Mouse (Mus musculus) lung, embryonic 14.5 days (tissue): ENCODE data around the gene Zcchc8. TPM values are rescaled to one million over a fixed set of nuclear protein-coding genes. Genes with fewer than 3 reads are reported as not detected.

Experiments used
- ATAC-seq: fragments of 200-750 bp; cut with Nextera tagmentation; 2 replicates; pipeline ENCODE4 v1.8.0; 2017; ENCODE audit warnings: mild to moderate bottlenecking, moderate TSS enrichment, moderate library complexity; ENCODE audit not compliant: insufficient read depth
- DNase-seq: peaks from one replicate; pipeline ENCODE4 v3.0.0-alpha.2; 2015
- H3K27ac ChIP-seq: fragments of 300-500 bp; sonication (generic); 2 replicates; pipeline ENCODE4 v1.5.1; 2014; ENCODE audit warnings: low read depth, mild to moderate bottlenecking, moderate library complexity
- H3K27me3 ChIP-seq: fragments of 300-500 bp; sonication (generic); 2 replicates; pipeline ENCODE4 v1.6.1; 2014; ENCODE audit warnings: low read length, control low read depth; ENCODE audit not compliant: insufficient read depth
- H3K36me3 ChIP-seq: fragments of 300-500 bp; sonication (generic); 2 replicates; pipeline ENCODE4 v1.6.1; 2014; ENCODE audit warnings: control low read depth; ENCODE audit not compliant: insufficient read depth
- H3K4me1 ChIP-seq: fragments of 300-500 bp; sonication (generic); 2 replicates; pipeline ENCODE4 v1.6.1; 2014; ENCODE audit warnings: antibody characterized with exemption, control low read depth; ENCODE audit not compliant: insufficient read depth
- H3K4me2 ChIP-seq: fragments of 300-500 bp; sonication (generic); 2 replicates; pipeline ENCODE4 v1.6.1; 2014; ENCODE audit warnings: mild to moderate bottlenecking
- H3K4me3 ChIP-seq: fragments of 300-500 bp; sonication (generic); 2 replicates; pipeline ENCODE4 v1.5.1; 2014; ENCODE audit warnings: low read depth, low read length
- H3K9ac ChIP-seq: fragments of 300-500 bp; sonication (generic); 2 replicates; pipeline ENCODE4 v1.6.1; 2014
- H3K9me3 ChIP-seq: fragments of 300-500 bp; sonication (generic); 2 replicates; pipeline ENCODE4 v1.6.1; 2016; ENCODE audit warnings: low read depth, low read length, control low read depth
- CTCF ChIP-seq: IDR thresholded peaks from 2 replicates; pipeline ENCODE4 v1.5.1; 2016; ENCODE audit warnings: antibody characterized with exemption, low read depth
- WGBS: fragments of 180-500 bp; shearing (Covaris S2); extraction: QIAGEN DNeasy Blood & Tissue Kit; methylation state at CpG from one replicate; pipeline ENCODE4 v1.1.7; 2014; 5-methylcytosine and 5-hydroxymethylcytosine counted together
- polyA plus RNA-seq: library from polyadenylated mRNA; unstranded; fragments of >200 nt; fragmentation: Nextera tagmentation; extraction: Ambion mirVana; gene quantifications from 2 replicates; pipeline ENCODE4 v1.2.1, GENCODE M21; 2014

The Zcchc8 gene
- polyA plus RNA-seq, 1 experiment from 2014 or later, result 92.0 TPM

DNA sequence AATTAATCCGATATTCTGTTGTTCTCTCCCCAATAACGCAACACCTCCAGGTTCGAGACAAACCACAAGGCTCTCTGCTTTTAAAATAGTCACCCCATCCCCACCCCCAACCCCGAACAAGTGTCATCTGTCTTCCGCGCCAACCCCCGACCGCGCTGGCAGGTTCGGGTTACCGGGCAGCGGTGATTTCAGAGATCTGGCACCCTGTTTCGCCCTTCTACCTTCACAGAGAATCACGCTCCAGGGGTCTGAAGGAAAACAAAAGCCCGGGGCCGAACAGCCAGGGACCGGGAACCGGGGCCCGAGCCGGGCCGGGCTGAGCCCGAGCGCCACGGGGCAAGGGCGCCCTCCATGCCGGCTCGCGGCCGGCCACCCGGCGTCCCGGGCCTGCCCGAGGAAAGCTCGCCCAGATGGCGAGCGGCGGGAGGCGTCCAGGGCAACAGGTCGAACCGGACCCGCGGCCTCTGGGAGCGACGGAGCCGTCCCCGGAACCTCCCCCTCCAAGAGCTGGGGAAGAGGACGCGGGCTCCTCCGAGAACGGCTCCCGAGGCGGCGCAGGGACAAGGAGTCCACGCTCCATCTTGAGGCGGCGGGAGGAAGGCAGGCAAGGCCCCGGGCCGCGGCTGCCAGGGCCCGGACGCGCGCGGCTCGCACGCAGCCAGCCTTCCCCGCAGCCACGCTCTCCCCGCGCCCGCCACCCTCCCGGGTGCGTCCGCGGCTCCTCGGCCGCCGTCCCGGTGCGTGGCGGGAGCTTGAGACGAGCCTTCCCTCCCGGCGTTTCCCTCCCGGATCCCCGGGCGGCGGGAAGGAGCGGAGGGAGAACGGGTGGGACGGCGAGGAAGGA lies 37.3 kb downstream of the Zcchc8 start:
- H3K9ac ChIP-seq, result peak overlapping the region; percentile 94
- H3K4me1 ChIP-seq, result peaks cover 12% of the 10 kb centered on the region; the same call in 1 of the 2 replicates
- under 1% methylated on average over 86 of the region's 92 CpGs for WGBS
- peak; percentile 64 for DNase-seq
- no peaks in the 10 kb centered on the region for H3K9me3 ChIP-seq
- H3K4me3 ChIP-seq, result peak overlapping the region; percentile 93
- ATAC-seq, result peak; percentile 67
- H3K27ac ChIP-seq, result peak overlapping the region; percentile 96
- H3K36me3 ChIP-seq, result no peaks in the 10 kb centered on the region
- H3K4me2 ChIP-seq, result peak overlapping the region; percentile 95
- TF ChIP-seq CTCF, result no peak
- no peaks in the 10 kb centered on the region for H3K27me3 ChIP-seq

DNA sequence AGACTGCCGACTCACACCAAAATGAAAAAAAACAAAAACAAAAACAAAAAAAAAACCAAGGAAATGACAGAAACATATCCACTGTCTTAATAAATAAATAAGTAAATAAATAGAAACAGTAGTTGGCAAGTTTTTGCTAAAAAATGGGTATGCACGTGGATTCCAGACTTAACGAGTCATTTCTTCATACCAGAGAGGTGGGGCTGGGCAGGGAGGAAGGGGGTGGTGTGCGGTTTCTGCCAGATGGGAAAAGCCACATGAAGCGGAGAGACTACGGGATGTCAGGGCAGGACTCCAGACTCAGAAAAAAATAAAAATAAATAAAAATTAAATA lies 37.9 kb downstream of the Zcchc8 start:
- peak overlapping the region; percentile 95 for H3K4me2 ChIP-seq
- H3K27ac ChIP-seq, result peak overlapping the region; percentile 96; the same call in 1 of the 2 replicates
- no peaks in the 10 kb centered on the region for H3K9me3 ChIP-seq
- no peaks in the 10 kb centered on the region for H3K27me3 ChIP-seq
- H3K4me1 ChIP-seq, result peaks cover 12% of the 10 kb centered on the region; the same call in 1 of the 2 replicates
- H3K36me3 ChIP-seq, result no peaks in the 10 kb centered on the region
- no peak for ATAC-seq
- H3K4me3 ChIP-seq, result peak overlapping the region; percentile 93
- DNase-seq, result peak; percentile 49
- WGBS, result 4% methylated on average over 6 of the region's 6 CpGs
- peak overlapping the region; percentile 94 for H3K9ac ChIP-seq
- TF ChIP-seq CTCF, result no peak

DNA sequence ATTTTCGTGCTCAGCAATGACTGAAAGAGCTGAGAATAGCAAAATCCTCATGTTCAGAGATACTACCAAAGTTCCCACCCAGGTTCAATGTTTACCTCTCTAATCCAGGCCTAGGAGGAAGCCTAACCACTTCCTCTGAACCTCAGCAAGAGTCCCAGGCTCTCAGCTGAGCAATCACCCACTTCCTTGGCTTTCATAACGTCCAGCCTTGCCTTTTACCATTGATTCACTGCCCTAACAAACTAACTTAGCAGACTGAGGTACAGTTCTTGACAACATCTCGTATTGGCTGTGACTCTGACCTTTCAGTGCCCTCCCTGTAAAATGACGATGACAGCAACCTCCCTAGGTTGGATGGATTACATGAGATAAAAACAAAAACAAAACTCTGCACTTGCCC lies 38.5 kb downstream of the Zcchc8 start:
- no peak for TF ChIP-seq CTCF
- no peak for DNase-seq
- Histone ChIP-seq H3K4me2 (peak overlapping the region; percentile 95), H3K4me1 (peaks cover 12% of the 10 kb centered on the region; the same call in 1 of the 2 replicates), H3K9ac (peak overlapping the region; percentile 94), H3K36me3 (no peaks in the 10 kb centered on the region), H3K27ac (no peak overlapping the region), H3K27me3 (no peaks in the 10 kb centered on the region), H3K9me3 (no peaks in the 10 kb centered on the region), H3K4me3 (peak overlapping the region; percentile 93; the same call in 1 of the 2 replicates)
- ATAC-seq, result no peak
- 32% methylated on average over 4 of the region's 4 CpGs for WGBS

DNA sequence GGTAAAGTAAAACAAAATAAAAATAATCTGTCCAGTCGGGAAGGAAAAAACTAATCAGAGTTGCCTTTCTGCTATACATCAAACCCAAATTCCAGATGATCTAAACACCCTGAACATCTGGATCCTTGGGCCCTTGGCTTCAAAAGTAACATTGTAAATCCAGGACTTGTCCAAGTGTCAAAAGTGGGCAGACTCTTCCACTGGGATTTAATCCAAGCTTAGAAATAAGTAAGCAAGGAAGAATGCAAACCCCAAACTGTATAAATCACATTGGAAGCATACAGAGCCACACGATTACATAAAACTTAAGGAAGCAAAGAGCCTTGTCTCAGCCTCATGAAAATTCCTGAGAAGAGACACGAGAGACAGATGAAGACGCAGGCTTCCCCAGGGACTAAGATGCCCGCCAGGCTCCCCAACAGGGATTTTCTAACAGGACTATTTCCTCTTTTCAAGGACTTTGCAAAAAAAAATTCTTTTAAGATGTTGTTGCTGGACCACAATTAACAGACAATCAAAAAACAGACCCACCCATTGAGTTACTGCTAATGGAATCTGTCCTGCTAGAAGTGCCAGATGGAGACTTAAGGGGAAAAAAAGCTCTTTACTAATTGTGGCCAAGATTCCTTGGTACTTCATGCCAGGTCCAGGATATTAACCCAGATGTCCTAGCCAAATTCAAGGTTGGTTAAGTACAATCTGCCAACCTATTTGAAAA lies 41.2 kb downstream of the Zcchc8 start:
- TF ChIP-seq CTCF, result no peak
- DNase-seq (peak; percentile 85), ATAC-seq (no peak)
- H3K4me3 ChIP-seq, result no peak overlapping the region
- no peaks in the 10 kb centered on the region for H3K27me3 ChIP-seq
- H3K4me2 ChIP-seq, result no peak overlapping the region
- WGBS, result 28% methylated on average over 5 of the region's 5 CpGs
- H3K9ac ChIP-seq, result no peak overlapping the region
- peak overlapping the region; percentile 70 for H3K27ac ChIP-seq
- H3K9me3 ChIP-seq, result no peaks in the 10 kb centered on the region
- peaks cover 18% of the 10 kb centered on the region; the same call in 1 of the 2 replicates for H3K4me1 ChIP-seq
- H3K36me3 ChIP-seq, result no peaks in the 10 kb centered on the region

DNA sequence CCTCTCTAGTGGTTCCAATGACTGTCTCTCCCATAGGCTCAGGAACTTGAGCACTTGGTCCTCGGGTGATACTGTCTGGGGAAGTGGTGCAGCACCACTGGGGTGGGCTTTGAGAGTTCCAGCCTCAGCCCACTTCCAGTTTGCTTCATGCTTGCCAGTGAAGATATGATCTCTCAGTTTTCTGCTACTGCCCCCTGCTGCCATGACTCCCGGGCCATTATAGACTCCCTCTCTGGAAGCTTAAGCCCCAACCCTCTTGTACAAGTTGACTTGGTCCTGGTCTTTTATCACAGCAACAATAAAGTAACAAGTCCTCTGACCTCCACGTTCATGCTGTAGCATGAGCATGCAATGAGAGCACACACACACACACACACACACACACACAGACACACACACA lies 41.8 kb downstream of the Zcchc8 start:
- Histone ChIP-seq H3K4me2 (no peak overlapping the region), H3K4me3 (no peak overlapping the region), H3K27ac (no peak overlapping the region; the same call in 1 of the 2 replicates), H3K9ac (no peak overlapping the region), H3K4me1 (peaks cover 20% of the 10 kb centered on the region; the same call in 1 of the 2 replicates), H3K27me3 (no peaks in the 10 kb centered on the region), H3K9me3 (no peaks in the 10 kb centered on the region), H3K36me3 (no peaks in the 10 kb centered on the region)
- WGBS, result 62% methylated on average over 3 of the region's 3 CpGs
- TF ChIP-seq CTCF, result peak; percentile 12; the same call in 1 of the 2 replicates
- DNase-seq, result no peak
- ATAC-seq, result no peak

DNA sequence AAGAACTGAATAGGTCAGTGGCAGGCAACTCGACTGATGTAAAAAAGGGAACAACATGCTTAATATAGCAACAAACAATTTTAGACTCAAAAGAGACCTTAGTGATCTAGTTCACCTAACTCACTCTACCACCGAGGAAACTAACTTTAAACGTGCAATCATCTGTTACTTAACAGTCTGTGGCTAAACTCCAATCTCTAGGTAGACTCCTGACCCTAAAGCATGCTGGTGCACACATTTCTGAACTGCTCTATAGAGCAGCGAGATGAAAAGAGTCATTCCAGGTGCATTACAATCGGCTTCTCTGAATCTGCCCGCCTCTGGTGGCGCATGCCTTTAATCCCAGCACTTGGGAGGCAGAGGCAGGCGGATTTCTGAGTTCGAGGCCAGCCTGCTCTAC lies 45.2 kb downstream of the Zcchc8 start:
- no peak overlapping the region for H3K27ac ChIP-seq
- no peaks in the 10 kb centered on the region for H3K27me3 ChIP-seq
- ATAC-seq (no peak), DNase-seq (no peak)
- no peak overlapping the region for H3K4me3 ChIP-seq
- no peak overlapping the region for H3K4me2 ChIP-seq
- WGBS, result 78% methylated on average over 9 of the region's 9 CpGs
- H3K4me1 ChIP-seq, result 0 out of 2 replicates have a peak, but pooled peaks cover 10% of the 10 kb centered on the region
- no peak for TF ChIP-seq CTCF
- no peaks in the 10 kb centered on the region for H3K9me3 ChIP-seq
- H3K9ac ChIP-seq, result no peak overlapping the region
- H3K36me3 ChIP-seq, result no peaks in the 10 kb centered on the region

DNA sequence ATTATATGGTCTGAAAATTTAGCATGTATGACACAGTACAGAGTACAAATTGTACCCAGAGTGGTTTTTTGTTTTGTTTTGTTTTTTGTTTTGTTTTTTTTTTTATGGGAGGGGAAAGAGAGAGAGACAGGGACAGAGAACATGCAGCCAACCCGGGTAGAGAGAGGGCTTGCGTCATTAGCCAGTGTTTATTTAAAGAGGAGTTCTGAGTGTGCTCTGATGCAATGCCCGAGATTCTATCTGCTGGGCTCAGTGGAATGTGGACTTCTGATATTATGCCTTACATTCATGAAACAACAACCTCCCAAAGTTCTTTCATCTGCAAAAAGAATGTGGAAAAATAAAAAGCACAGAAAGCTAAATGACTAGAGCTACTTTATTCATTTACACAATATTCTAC lies 45.7 kb downstream of the Zcchc8 start:
- H3K4me1 ChIP-seq, result 0 out of 2 replicates have a peak, but pooled peaks cover 10% of the 10 kb centered on the region
- no peak overlapping the region for H3K4me2 ChIP-seq
- peak; percentile 79 for DNase-seq
- ATAC-seq, result peak; percentile 81
- 0 out of 2 replicates have a peak overlapping the region, but pooled peaks have one; percentile 30 for H3K27ac ChIP-seq
- 7% methylated on average over 3 of the region's 3 CpGs for WGBS
- H3K36me3 ChIP-seq, result no peaks in the 10 kb centered on the region
- no peaks in the 10 kb centered on the region for H3K9me3 ChIP-seq
- no peak overlapping the region for H3K4me3 ChIP-seq
- TF ChIP-seq CTCF, result no peak
- H3K27me3 ChIP-seq, result no peaks in the 10 kb centered on the region
- no peak overlapping the region for H3K9ac ChIP-seq
